Mouse (Mus musculus): Measurements from ENCODE around the gene Krt71.
A peak's percentile ranks its signal among the peaks of the same experiment; 100 is the strongest.
"Not testable (repeated sequence)": the region's sequence is repeated elsewhere in the genome, so short reads cannot be mapped to it uniquely, and the experiment has no call there.

Gene Krt71

GRCm38 (mm10) chr15:101742711-101743110 is at the start of gene Krt71:
Gene Krt71 (minus strand): TSS chr15:101743109.
- DNase-seq (ENCODE audit: low spot score in 2 of 2), result no peak

- DNase-seq (ENCODE audit: low spot score in 2 of 2), result no peak
These were observed 48.0 kb upstream of the Krt71 start for GRCm38 (mm10) chr15:101790867-101791266.

GRCm38 (mm10) chr15:101786360-101786759 is 43.5 kb upstream of the Krt71 start, which contains the start of gene Krt72:
Gene Krt72 (minus strand): TSS chr15:101786460.
- no peak for DNase-seq (ENCODE audit: low spot score in 2 of 2)

- no peak for DNase-seq (ENCODE audit: low spot score in 2 of 2)
These were observed 30.5 kb upstream of the Krt71 start for GRCm38 (mm10) chr15:101773420-101773819.

- DNase-seq (ENCODE audit: low spot score in 2 of 2), result peak; percentile 92 to 93
These were observed 29.8 kb upstream of the Krt71 start for GRCm38 (mm10) chr15:101772711-101773081.

GRCm38 (mm10) chr15:101772080-101772710 is 29.3 kb upstream of the Krt71 start:
- DNase-seq (ENCODE audit: low spot score in 2 of 2), result peak; percentile 28 to 37

GRCm38 (mm10) chr15:101770226-101770625 is 27.3 kb upstream of the Krt71 start:
- DNase-seq (ENCODE audit: low spot score in 2 of 2), result peak; percentile 19 to 31

- no peak for DNase-seq (ENCODE audit: low spot score in 2 of 2)
These were observed 5.1 kb downstream of the Krt71 start for GRCm38 (mm10) chr15:101737786-101738185.

GRCm38 (mm10) chr15:101730653-101731052 is 12.3 kb downstream of the Krt71 start:
- DNase-seq (ENCODE audit: low spot score in 2 of 2), result no peak

- no peak for DNase-seq (ENCODE audit: low spot score in 2 of 2)
These were observed 18.2 kb downstream of the Krt71 start for GRCm38 (mm10) chr15:101724686-101725085.

- DNase-seq (ENCODE audit: low spot score in 2 of 2), result no peak
These were observed 27.1 kb downstream of the Krt71 start for GRCm38 (mm10) chr15:101715831-101716230.

GRCm38 (mm10) chr15:101714356-101714755 is 28.6 kb downstream of the Krt71 start:
- peak; percentile 69 to 78 for DNase-seq (ENCODE audit: low spot score in 2 of 2)

- DNase-seq (ENCODE audit: low spot score in 2 of 2), result peak in 1 of 2 experiments; percentile 55
These were observed 29.2 kb downstream of the Krt71 start for GRCm38 (mm10) chr15:101713731-101714130.

GRCm38 (mm10) chr15:101712720-101713119 is 30.2 kb downstream of the Krt71 start, which contains the start of gene Krt5:
Gene Krt5 (minus strand): TSS chr15:101712898.
- DNase-seq (ENCODE audit: low spot score in 2 of 2), result peak; percentile 54 to 61

- no peak for DNase-seq (ENCODE audit: low spot score in 2 of 2)
These were observed 34.2 kb downstream of the Krt71 start for GRCm38 (mm10) chr15:101708683-101709082.

GRCm38 (mm10) chr15:101707454-101707853 is 35.5 kb downstream of the Krt71 start:
- DNase-seq (ENCODE audit: low spot score in 2 of 2), result no peak

GRCm38 (mm10) chr15:101704066-101704465 is 38.8 kb downstream of the Krt71 start:
- no peak for DNase-seq (ENCODE audit: low spot score in 2 of 2)

GRCm38 (mm10) chr15:101702380-101702779 is 40.5 kb downstream of the Krt71 start:
- no peak for DNase-seq (ENCODE audit: low spot score in 2 of 2)

- no peak for DNase-seq (ENCODE audit: low spot score in 2 of 2)
These were observed 43.0 kb downstream of the Krt71 start for GRCm38 (mm10) chr15:101699866-101700265.

- DNase-seq (ENCODE audit: low spot score in 2 of 2), result no peak
These were observed 43.7 kb downstream of the Krt71 start for GRCm38 (mm10) chr15:101699192-101699591.

- DNase-seq (ENCODE audit: low spot score in 2 of 2), result no peak
These were observed 45.4 kb downstream of the Krt71 start for GRCm38 (mm10) chr15:101697326-101698188.

- no peak for DNase-seq (ENCODE audit: low spot score in 2 of 2)
These were observed 48.7 kb downstream of the Krt71 start, which contains the start of gene Krt6a for GRCm38 (mm10) chr15:101694207-101694606. Gene Krt6a (minus strand): TSS chr15:101694307.

GRCm38 (mm10) chr15:101690460-101690859 is 52.4 kb downstream of the Krt71 start:
- not testable (repeated sequence) for DNase-seq (ENCODE audit: low spot score in 2 of 2)

All from urinary bladder, postnatal 36 days (tissue).